Mouse (Mus musculus) spleen, adult 2 months (tissue): ENCODE measurements around the gene Gm21969. TPM values are rescaled to one million over a fixed set of nuclear protein-coding genes. Genes with fewer than 3 reads are reported as not detected.

Experiments used
- DNase-seq, 2 experiments: peaks; one replicate each; pipeline versions ENCODE4 v3.0.0 to v3.0.0-alpha.2; 2012 to 2021; ENCODE audit warnings: low spot score in 2 of 2, low read depth in 1 of 2
- H3K27ac ChIP-seq: fragments of 200-500 bp; 2 replicates; pipeline ENCODE4 v1.5.1; 2012; ENCODE audit warnings: low read length, inconsistent platforms; ENCODE audit not compliant: insufficient read depth
- H3K27me3 ChIP-seq: fragments of 200-500 bp; 2 replicates; pipeline ENCODE4 v1.6.1; 2012; ENCODE audit warnings: mild to moderate bottlenecking, moderate library complexity, low read length, inconsistent platforms; ENCODE audit not compliant: control insufficient read depth, insufficient read depth
- H3K36me3 ChIP-seq: fragments of 200-500 bp; 2 replicates; pipeline ENCODE4 v1.6.1; 2012; ENCODE audit warnings: mild to moderate bottlenecking, low read length, inconsistent platforms; ENCODE audit not compliant: control insufficient read depth, insufficient read depth
- H3K4me1 ChIP-seq: fragments of 200-500 bp; 2 replicates; pipeline ENCODE4 v1.6.1; 2011; ENCODE audit warnings: inconsistent platforms; ENCODE audit not compliant: control insufficient read depth, insufficient read depth, insufficient read length
- H3K4me3 ChIP-seq: fragments of 200-500 bp; 2 replicates; pipeline ENCODE4 v1.5.1; 2011; ENCODE audit warnings: mild to moderate bottlenecking, inconsistent platforms; ENCODE audit not compliant: insufficient read depth, insufficient read length; ENCODE audit errors: extremely low read depth
- CTCF ChIP-seq: fragments of 200-500 bp; IDR thresholded peaks from 2 replicates; pipeline ENCODE4 v1.5.1; 2011; ENCODE audit warnings: mild to moderate bottlenecking, inconsistent platforms; ENCODE audit not compliant: insufficient read depth, insufficient read length, insufficient replicate concordance; ENCODE audit errors: extremely low read depth
- POLR2A ChIP-seq: fragments of 200-500 bp; IDR thresholded peaks from 2 replicates; pipeline ENCODE4 v1.6.1; 2011; ENCODE audit warnings: low read depth, low read length, inconsistent platforms
- WGBS: fragments of 180-500 bp; shearing (Covaris S2); methylation state at CpG from one replicate; pipeline ENCODE4 v1.1.7; 2018; 5-methylcytosine and 5-hydroxymethylcytosine counted together
- polyA plus RNA-seq: library from polyadenylated mRNA; depleted of rRNA; stranded (reverse); fragments of >200 nt; gene quantifications from 2 replicates; pipeline ENCODE4 v1.2.3, GENCODE M21; 2012

Gene Gm21969
- polyA plus RNA-seq, 1 experiment: 0.01 TPM

DNA sequence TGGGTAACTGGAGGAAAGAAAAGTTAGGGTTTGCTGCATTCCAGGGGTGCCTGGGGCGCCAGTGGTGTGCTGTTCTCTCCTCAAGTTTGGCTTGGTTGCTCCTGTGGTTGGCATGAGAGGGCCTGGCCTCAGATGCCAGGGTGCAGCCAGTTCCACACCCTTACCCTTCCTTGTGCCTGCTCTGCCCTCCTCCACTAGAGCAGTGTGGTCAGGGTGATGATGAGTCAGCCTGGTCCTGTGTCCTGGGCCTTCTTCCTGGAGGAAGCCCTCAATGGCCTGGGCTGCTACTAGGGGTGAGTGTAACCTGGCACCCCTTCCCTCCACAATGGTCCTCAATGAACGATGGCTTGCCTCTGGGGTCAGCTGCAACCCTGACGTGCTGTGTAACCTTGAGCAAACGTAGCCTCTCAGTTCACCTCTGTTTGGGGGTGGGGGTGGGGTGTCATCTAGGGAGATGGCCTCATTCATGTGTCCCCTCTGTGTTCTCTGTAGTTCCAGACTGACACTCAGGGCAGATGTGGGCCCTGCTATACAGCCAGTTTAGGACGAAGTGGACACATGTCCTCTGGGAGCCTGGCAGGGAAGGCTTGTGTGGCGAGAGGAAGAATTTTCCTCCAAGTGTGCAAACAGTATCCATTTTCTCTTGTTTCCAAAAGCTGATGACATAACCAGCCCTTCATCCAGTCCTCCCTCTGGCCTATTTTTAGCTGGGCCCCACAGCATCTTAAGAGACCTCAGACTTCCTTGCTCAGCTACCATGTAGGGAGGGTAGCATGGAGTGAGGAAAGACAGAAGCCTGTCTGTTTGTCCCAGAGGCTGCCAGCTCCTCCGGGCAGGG, 1.2 kb upstream of the Gm21969 start:
- no peak overlapping the region for H3K4me3 ChIP-seq
- 68% methylated on average over 7 of the region's 7 CpGs for WGBS

DNA sequence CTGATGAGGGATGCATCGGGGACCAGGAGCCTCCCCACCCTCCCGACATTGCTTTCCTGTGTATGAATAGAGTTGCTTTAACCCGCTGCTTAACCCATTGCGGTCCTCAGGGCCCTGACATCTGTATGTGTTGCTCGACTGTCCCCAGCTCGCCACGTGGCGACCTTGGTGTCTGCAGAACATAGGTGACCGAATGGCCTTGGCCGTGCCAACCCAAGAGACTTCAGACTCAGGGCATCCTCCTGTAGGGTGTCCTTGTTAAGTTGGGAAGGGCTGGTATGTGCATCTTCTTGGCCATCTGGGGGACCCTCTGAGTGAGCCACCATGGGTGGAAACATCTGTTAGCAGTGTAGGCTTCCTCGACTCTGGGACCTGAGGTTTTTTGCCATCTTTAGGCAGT, 2.2 kb downstream of the Gm21969 start:
- TF ChIP-seq CTCF (no peak), POLR2A (no peak)
- WGBS: 84% methylated on average over 11 of the region's 11 CpGs
- H3K27me3 ChIP-seq: no peaks in the 10 kb centered on the region

More for the DNA sequence above, 1.2 kb upstream of the Gm21969 start:
- no peak for DNase-seq
- Histone ChIP-seq H3K27me3 (no peaks in the 10 kb centered on the region), H3K36me3 (no peaks in the 10 kb centered on the region), H3K4me1 (peaks cover 27% of the 10 kb centered on the region), H3K27ac (peak overlapping the region; percentile 20; the same call in 1 of the 2 replicates)
- TF ChIP-seq POLR2A (no peak), CTCF (no peak)

DNA sequence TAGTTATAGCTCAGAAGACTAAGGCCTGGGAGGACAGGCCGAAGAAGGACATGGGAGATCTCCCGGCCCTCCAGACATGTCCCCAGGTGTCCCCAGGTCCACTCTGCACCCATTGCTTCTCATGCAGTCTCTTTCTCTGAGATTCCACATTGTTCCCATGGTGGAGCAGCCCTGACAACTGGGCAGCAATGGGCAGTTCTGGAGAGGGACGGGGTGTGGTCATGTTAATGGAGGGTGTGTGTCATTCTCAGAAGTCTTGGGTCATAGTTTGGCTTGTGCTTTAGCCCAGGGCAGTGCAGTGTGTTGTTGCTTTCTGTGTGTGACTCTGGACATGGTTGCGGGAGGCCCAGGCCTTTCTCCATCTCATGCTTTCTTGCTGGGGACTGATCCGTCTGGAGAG, 3.7 kb downstream of the Gm21969 start:
- Histone ChIP-seq H3K27ac (no peak overlapping the region), H3K36me3 (no peaks in the 10 kb centered on the region), H3K4me3 (no peak overlapping the region), H3K4me1 (peaks cover 7% of the 10 kb centered on the region; the same call in 1 of the 2 replicates), H3K27me3 (no peaks in the 10 kb centered on the region)
- WGBS: 90% methylated on average over 5 of the region's 5 CpGs
- no peak for DNase-seq
- no peak for TF ChIP-seq CTCF

More for the DNA sequence above, 2.2 kb downstream of the Gm21969 start:
- Histone ChIP-seq H3K4me3 (no peak overlapping the region), H3K27ac (no peak overlapping the region), H3K36me3 (no peaks in the 10 kb centered on the region), H3K4me1 (peaks cover 10% of the 10 kb centered on the region; the same call in 1 of the 2 replicates)
- DNase-seq: no peak

DNA sequence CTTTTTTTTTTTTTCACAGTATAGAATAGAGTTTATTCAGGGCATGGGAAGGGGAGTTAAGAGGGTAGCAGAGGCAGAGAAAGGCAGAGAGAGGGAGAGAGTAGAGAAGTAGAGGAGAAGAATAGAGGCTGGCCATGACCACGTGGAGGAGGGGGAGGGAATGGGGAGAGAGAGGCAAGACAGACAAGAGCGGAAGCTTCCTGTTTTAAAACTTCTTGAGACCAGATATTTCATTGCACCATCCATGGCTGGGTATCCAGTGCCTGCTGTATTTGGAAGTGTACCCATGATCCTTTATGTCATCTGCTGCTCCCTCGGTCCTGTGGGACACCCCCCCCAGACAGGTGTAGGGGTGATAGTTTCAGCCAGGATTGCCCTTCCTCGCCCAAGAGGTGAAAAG, 6.0 kb downstream of the Gm21969 start:
- no peak overlapping the region for H3K27ac ChIP-seq
- 49% methylated on average over 4 of the region's 4 CpGs for WGBS

DNA sequence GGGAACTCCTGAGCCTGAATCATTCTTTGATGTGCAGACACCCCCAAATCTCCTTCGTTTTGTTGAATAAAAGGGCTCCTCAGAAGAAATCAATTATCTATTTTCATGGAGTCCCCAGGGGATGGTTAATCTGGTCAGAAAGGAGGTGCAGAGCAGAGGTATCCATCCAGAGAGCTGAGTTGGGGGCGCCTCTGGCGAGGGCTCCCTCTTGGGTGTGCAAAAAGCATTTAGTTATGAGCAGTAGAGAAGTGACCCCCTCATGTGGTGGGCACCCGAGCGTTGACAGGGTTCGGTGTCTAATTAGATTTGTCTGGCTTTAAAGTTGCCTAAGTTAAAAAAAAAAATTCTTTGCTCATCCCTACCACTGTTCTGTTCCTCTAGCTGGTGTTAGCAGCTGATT, 8.0 kb downstream of the Gm21969 start:
- WGBS: 71% methylated on average over 6 of the region's 6 CpGs
- Histone ChIP-seq H3K27ac (no peak overlapping the region), H3K4me1 (peaks cover 3% of the 10 kb centered on the region; the same call in 1 of the 2 replicates), H3K4me3 (no peak overlapping the region), H3K36me3 (no peaks in the 10 kb centered on the region; the same call in 1 of the 2 replicates), H3K27me3 (no peaks in the 10 kb centered on the region)
- TF ChIP-seq POLR2A (no peak), CTCF (no peak)
- no peak for DNase-seq

More for the DNA sequence above, 6.0 kb downstream of the Gm21969 start:
- no peaks in the 10 kb centered on the region for H3K27me3 ChIP-seq
- no peak for DNase-seq
- no peaks in the 10 kb centered on the region for H3K4me1 ChIP-seq
- no peak overlapping the region for H3K4me3 ChIP-seq
- TF ChIP-seq POLR2A (no peak), CTCF (no peak)
- H3K36me3 ChIP-seq: no peaks in the 10 kb centered on the region

DNA sequence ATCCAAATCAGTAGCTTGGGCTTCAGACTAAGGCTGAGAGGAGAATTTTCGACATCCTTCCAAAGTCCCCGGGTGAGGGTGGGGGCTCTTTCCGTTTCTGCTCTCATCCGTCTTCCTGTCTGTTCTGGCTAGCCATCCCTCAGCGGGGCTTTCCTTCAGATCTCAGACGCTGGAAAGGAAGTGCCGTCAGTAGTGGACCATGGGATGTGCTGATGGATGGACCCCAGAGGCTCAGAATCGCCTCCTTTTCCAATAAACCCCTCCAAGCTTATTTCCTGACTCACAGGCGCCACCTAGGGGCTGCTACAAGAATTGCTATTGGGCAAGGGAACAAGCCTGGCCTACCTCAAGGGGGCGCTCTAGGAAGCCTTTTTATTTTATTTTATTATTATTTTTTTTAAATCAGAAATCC, 8.6 kb downstream of the Gm21969 start:
- Histone ChIP-seq H3K36me3 (no peaks in the 10 kb centered on the region; the same call in 1 of the 2 replicates), H3K4me1 (peaks cover 4% of the 10 kb centered on the region; the same call in 1 of the 2 replicates), H3K4me3 (no peak overlapping the region), H3K27ac (no peak overlapping the region), H3K27me3 (no peaks in the 10 kb centered on the region)
- WGBS: 5% methylated on average over 10 of the region's 10 CpGs
- TF ChIP-seq CTCF (peak; percentile 91; the same call in 1 of the 2 replicates), POLR2A (no peak)
- DNase-seq: peak in 1 of 2 experiments; percentile 47
